Mouse (Mus musculus) forebrain, embryonic 13.5 days (tissue): ENCODE data around the gene Abo. TPM values are rescaled to one million over a fixed set of nuclear protein-coding genes. Genes with fewer than 3 reads are reported as not detected.

Experiments used
- ATAC-seq: fragments of 200-750 bp; cut with Nextera tagmentation; 2 replicates; pipeline ENCODE4 v1.8.0; 2017
- H3K27ac ChIP-seq: fragments of 300-500 bp; sonication (generic); 2 replicates; pipeline ENCODE4 v1.5.1; 2015; ENCODE audit warnings: inconsistent platforms, mild to moderate bottlenecking, moderate library complexity
- H3K27me3 ChIP-seq: fragments of 300-500 bp; sonication (generic); 2 replicates; pipeline ENCODE4 v1.6.1; 2015; ENCODE audit warnings: mild to moderate bottlenecking, inconsistent platforms
- H3K36me3 ChIP-seq: fragments of 300-500 bp; sonication (generic); 2 replicates; pipeline ENCODE4 v1.6.1; 2015; ENCODE audit warnings: mild to moderate bottlenecking, inconsistent platforms; ENCODE audit not compliant: poor library complexity, severe bottlenecking
- H3K4me1 ChIP-seq: fragments of 300-500 bp; sonication (generic); 2 replicates; pipeline ENCODE4 v1.6.1; 2015; ENCODE audit warnings: inconsistent platforms
- H3K4me2 ChIP-seq: fragments of 300-500 bp; sonication (generic); 2 replicates; pipeline ENCODE4 v1.6.1; 2015; ENCODE audit warnings: inconsistent platforms, mild to moderate bottlenecking, moderate library complexity
- H3K4me3 ChIP-seq: fragments of 300-500 bp; sonication (generic); 2 replicates; pipeline ENCODE4 v1.5.1; 2015; ENCODE audit warnings: mild to moderate bottlenecking, inconsistent platforms
- H3K9ac ChIP-seq: fragments of 300-500 bp; sonication (generic); 2 replicates; pipeline ENCODE4 v1.6.1; 2015; ENCODE audit warnings: mild to moderate bottlenecking, inconsistent platforms
- H3K9me3 ChIP-seq: fragments of 300-500 bp; sonication (generic); replicated peaks from 2 replicates; pipeline ENCODE4 v1.6.1; 2016; ENCODE audit warnings: inconsistent platforms
- WGBS: fragments of 180-500 bp; shearing (Covaris S2); methylation state at CpG from one replicate; pipeline ENCODE4 v1.1.7; 2015; 5-methylcytosine and 5-hydroxymethylcytosine counted together
- polyA plus RNA-seq: library from polyadenylated mRNA; unstranded; fragments of >200 nt; fragmentation: Nextera tagmentation; extraction: Ambion mirVana; gene quantifications from 2 replicates; pipeline ENCODE4 v1.2.1, GENCODE M21; 2015

Abo gene
- polyA plus RNA-seq = not detected in 2 replicates

GRCm38 (mm10) chr2:26864879-26865278 lies at the start of gene Abo:
Gene Abo, minus strand, starts transcription at chr2:26864979.
- H3K9me3 ChIP-seq = no peaks in the 10 kb centered on the region
- no peak within 1 kb of the TSS for H3K9ac ChIP-seq
- no peaks in the 10 kb centered on the region for H3K36me3 ChIP-seq
- H3K4me3 ChIP-seq = no peak within 1 kb of the TSS
- no peak within 1 kb of the TSS for H3K27ac ChIP-seq
- no peak within 1 kb of the TSS for H3K4me2 ChIP-seq
- no peaks in the 10 kb centered on the region for H3K4me1 ChIP-seq
- WGBS = 56% methylated on average over 3 of the region's 3 CpGs
- no peak for ATAC-seq
- H3K27me3 ChIP-seq = no peaks in the 10 kb centered on the region

- H3K4me1 ChIP-seq = peaks cover 57% of the 10 kb centered on the region
- WGBS = 62% methylated on average over 8 of the region's 8 CpGs
- no peak overlapping the region for H3K27ac ChIP-seq
- H3K9ac ChIP-seq = 0 out of 2 replicates have a peak overlapping the region, but pooled peaks have one; percentile 84
- no peak overlapping the region for H3K4me3 ChIP-seq
- H3K9me3 ChIP-seq = no peaks in the 10 kb centered on the region
- peak overlapping the region; percentile 17; the same call in 1 of the 2 replicates for H3K4me2 ChIP-seq
- peaks cover 55% of the 10 kb centered on the region for H3K36me3 ChIP-seq
- no peak for ATAC-seq
- no peaks in the 10 kb centered on the region for H3K27me3 ChIP-seq
Observed at GRCm38 (mm10) chr2:26914148-26914941, 49.6 kb upstream of the Abo start.

- H3K4me1 ChIP-seq = peaks cover 65% of the 10 kb centered on the region
- no peak for ATAC-seq
- H3K27ac ChIP-seq = no peak overlapping the region
- no peak overlapping the region for H3K4me3 ChIP-seq
- H3K27me3 ChIP-seq = no peaks in the 10 kb centered on the region
- H3K9ac ChIP-seq = no peak overlapping the region
- H3K9me3 ChIP-seq = no peaks in the 10 kb centered on the region
- H3K36me3 ChIP-seq = peaks cover 49% of the 10 kb centered on the region
- H3K4me2 ChIP-seq = no peak overlapping the region
- WGBS = 84% methylated on average over 17 of the region's 17 CpGs
Observed at GRCm38 (mm10) chr2:26913416-26914147, 48.8 kb upstream of the Abo start.

DNA sequence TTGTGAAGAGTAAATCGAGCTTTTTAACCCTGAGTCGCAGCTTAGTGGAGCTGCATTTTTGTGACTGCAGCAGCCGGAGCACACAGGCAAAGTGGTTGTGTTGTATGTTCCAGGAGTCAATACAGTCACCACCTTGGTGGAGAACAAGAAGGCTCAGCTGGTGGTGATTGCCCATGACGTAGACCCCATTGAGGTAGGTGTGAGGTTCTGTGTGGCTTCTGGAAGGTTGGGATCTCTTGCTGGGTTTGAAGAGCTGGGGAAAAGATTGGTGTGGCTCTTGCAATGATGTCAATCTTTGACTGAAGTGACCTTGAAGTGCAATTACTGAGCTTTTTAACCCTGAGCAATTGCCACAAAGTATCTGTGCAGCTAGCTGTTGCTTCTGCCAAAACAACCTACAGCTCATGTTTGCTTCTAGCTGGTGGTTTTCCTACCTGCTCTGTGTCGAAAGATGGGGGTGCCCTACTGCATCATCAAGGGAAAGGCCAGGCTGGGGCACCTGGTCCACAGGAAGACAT lies 47.5 kb upstream of the Abo start:
- Histone ChIP-seq H3K9ac (peak overlapping the region; percentile 98), H3K4me1 (peaks cover 64% of the 10 kb centered on the region), H3K4me2 (peak overlapping the region; percentile 100), H3K4me3 (peak overlapping the region; percentile 90), H3K9me3 (no peaks in the 10 kb centered on the region), H3K27ac (no peak overlapping the region), H3K27me3 (no peaks in the 10 kb centered on the region), H3K36me3 (peaks cover 49% of the 10 kb centered on the region)
- WGBS = 69% methylated on average over 5 of the region's 5 CpGs
- no peak for ATAC-seq

DNA sequence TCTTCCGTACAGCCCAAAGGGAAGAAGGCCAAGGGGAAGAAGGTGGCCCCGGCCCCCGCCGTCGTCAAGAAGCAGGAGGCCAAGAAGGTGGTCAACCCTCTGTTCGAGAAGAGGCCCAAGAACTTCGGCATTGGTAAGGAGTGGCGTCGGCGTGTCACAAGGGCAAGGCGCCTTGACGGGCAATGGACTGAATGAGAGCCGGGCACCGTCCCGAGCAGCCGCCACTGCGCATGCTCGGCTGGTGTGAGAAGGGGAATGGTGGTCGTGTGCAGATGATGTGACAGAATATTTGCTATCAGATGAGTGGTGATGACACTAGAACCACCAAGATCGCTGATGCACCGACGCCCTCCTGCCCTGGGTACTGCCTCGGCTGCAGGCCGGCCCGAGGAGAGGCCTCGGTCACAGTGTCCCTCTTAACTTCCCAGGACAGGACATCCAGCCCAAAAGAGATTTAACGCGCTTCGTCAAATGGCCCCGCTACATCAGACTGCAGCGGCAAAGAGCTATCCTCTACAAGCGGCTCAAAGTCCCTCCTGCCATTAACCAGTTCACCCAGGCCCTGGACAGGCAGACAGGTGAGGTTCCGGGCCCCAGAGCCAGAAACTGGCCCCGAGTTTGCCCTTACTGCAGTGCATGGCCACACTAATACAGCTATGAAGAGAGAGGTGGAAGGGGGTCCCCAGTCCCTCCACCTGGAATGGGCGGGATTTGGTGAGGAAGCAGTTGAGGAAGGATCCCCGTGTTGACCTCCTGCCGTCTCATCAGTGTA lies 46.4 kb upstream of the Abo start:
- Histone ChIP-seq H3K9me3 (no peaks in the 10 kb centered on the region), H3K9ac (peak overlapping the region; percentile 98), H3K4me2 (peak overlapping the region; percentile 100), H3K27ac (peak overlapping the region; percentile 95), H3K4me1 (peaks cover 55% of the 10 kb centered on the region), H3K36me3 (peaks cover 60% of the 10 kb centered on the region), H3K27me3 (no peaks in the 10 kb centered on the region), H3K4me3 (peak overlapping the region; percentile 90)
- under 1% methylated on average over 37 of the region's 37 CpGs for WGBS
- ATAC-seq = peak; percentile 57

- Histone ChIP-seq H3K9me3 (no peaks in the 10 kb centered on the region), H3K4me3 (peak within 1 kb of the TSS; percentile 90), H3K36me3 (peaks cover 68% of the 10 kb centered on the region), H3K27ac (peak within 1 kb of the TSS; percentile 95), H3K4me1 (peaks cover 49% of the 10 kb centered on the region), H3K9ac (peak within 1 kb of the TSS; percentile 98), H3K27me3 (no peaks in the 10 kb centered on the region), H3K4me2 (peak within 1 kb of the TSS; percentile 100)
- under 1% methylated on average over 71 of the region's 74 CpGs for WGBS
- ATAC-seq = peak; percentile 92
Observed at GRCm38 (mm10) chr2:26910124-26910993, 45.6 kb upstream of the Abo start, which contains the start of the genes Med22 and Rpl7a. Gene Med22, minus strand, starts transcription at chr2:26910677. Gene Rpl7a, plus strand, starts transcription at chr2:26910764.

DNA sequence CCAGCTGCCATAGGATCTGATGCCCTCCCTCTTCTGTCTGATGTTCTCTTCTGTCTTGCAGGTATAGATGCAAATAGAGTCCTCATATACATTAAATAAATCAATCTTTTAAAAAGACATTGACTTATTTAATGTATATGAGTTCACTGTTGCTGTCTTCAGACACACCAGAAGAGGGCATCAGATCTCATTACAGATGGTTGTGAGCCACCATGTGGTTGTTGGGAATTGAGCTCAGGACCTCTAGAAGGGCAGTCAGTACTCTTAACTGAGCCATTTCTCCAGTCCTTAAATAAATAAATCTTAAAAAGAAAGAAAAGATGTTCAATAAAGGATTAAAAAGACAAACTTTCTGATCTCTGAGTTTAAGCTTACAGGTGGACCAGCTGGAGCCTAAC lies 44.6 kb upstream of the Abo start:
- ATAC-seq = no peak
- Histone ChIP-seq H3K27me3 (no peaks in the 10 kb centered on the region), H3K9me3 (no peaks in the 10 kb centered on the region), H3K4me3 (peak overlapping the region; percentile 90), H3K9ac (peak overlapping the region; percentile 90), H3K4me1 (peaks cover 42% of the 10 kb centered on the region), H3K4me2 (peak overlapping the region; percentile 86), H3K36me3 (peaks cover 73% of the 10 kb centered on the region), H3K27ac (peak overlapping the region; percentile 95)

- H3K4me2 ChIP-seq = peak overlapping the region; percentile 86
- ATAC-seq = no peak
- H3K9ac ChIP-seq = peak overlapping the region; percentile 90
- peak overlapping the region; percentile 90 for H3K4me3 ChIP-seq
- H3K36me3 ChIP-seq = peaks cover 70% of the 10 kb centered on the region
- WGBS = 90% methylated on average over 18 of the region's 18 CpGs
- H3K9me3 ChIP-seq = no peaks in the 10 kb centered on the region
- H3K4me1 ChIP-seq = peaks cover 46% of the 10 kb centered on the region
- H3K27me3 ChIP-seq = no peaks in the 10 kb centered on the region
- no peak overlapping the region for H3K27ac ChIP-seq
Observed at GRCm38 (mm10) chr2:26908710-26909386, 44.1 kb upstream of the Abo start.

DNA sequence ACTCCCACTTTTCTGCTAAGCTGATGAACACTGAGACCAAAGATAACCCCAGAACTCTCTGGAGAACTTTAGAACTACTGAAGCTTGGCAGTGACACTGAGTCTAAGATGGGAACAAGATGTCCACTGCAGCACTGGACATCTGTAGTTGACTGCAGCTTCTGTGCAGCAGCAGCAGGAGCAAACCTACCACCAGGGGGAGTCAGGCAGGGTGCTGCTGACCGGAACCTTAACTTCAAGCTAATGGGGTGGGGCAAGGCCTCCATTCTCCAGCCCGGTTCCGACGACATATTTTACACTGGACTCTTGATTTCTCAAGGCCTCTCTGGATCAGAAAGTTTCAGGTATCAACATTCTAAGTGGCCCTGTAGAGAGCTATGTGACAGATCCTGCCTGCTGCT lies 42.3 kb upstream of the Abo start:
- no peak overlapping the region for H3K4me2 ChIP-seq
- H3K4me1 ChIP-seq = peaks cover 46% of the 10 kb centered on the region
- 61% methylated on average over 4 of the region's 4 CpGs for WGBS
- no peak overlapping the region for H3K4me3 ChIP-seq
- no peak overlapping the region for H3K9ac ChIP-seq
- H3K36me3 ChIP-seq = peaks cover 53% of the 10 kb centered on the region
- H3K27me3 ChIP-seq = no peaks in the 10 kb centered on the region
- no peak for ATAC-seq
- no peak overlapping the region for H3K27ac ChIP-seq
- H3K9me3 ChIP-seq = no peaks in the 10 kb centered on the region

- ATAC-seq = no peak
- Histone ChIP-seq H3K4me2 (no peak overlapping the region), H3K27ac (no peak overlapping the region), H3K9me3 (no peaks in the 10 kb centered on the region), H3K27me3 (no peaks in the 10 kb centered on the region), H3K36me3 (peaks cover 47% of the 10 kb centered on the region), H3K4me3 (no peak overlapping the region), H3K4me1 (peaks cover 46% of the 10 kb centered on the region), H3K9ac (no peak overlapping the region)
- WGBS = 93% methylated on average over 3 of the region's 3 CpGs
Observed at GRCm38 (mm10) chr2:26906431-26906830, 41.7 kb upstream of the Abo start.
